Mouse (Mus musculus): ENCODE measurements around the gene Corin. TPM values are rescaled to one million over a fixed set of nuclear protein-coding genes. Genes with fewer than 3 reads are reported as not detected.

Corin gene
- polyA plus RNA-seq, 1 experiment: 0.04 TPM

DNA sequence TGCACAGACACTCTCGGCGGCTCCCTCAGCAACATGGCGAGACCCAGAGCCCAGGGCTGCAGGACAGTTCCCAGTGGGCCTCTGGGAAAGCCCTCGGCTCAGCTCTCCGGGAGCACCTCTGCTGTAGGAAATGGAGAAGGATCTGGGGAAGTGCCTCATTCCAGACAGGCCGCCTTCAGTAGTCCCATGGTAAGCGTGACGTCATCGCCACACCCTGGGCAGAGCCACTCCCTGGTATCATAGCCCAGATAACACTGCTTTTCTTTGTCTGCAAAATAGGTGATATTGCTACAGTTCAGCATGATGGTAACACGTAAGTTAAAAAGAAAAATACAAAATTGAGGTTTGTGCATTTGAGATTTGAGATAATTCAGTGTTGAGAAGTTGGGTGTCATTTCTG lies 249.3 kb downstream of the Corin start:
- Histone ChIP-seq H3K9me3 (no peaks in the 10 kb centered on the region), H3K4me3 (replicated peaks) (no peak overlapping the region), H3K4me1 (peaks cover 21% of the 10 kb centered on the region), H3K36me3 (replicated peaks; ENCODE audit: low read length) (peaks cover 9% of the 10 kb centered on the region), H3K27me3 (replicated peaks) (no peaks in the 10 kb centered on the region)
- no peak for TF ChIP-seq FLI1 (IDR thresholded peaks at IDR 0.05; ENCODE audit: low read length)
- TF ChIP-seq GATA1 (IDR thresholded peaks at IDR 0.05; ENCODE audit: borderline replicate concordance, low read length): no peak

DNA sequence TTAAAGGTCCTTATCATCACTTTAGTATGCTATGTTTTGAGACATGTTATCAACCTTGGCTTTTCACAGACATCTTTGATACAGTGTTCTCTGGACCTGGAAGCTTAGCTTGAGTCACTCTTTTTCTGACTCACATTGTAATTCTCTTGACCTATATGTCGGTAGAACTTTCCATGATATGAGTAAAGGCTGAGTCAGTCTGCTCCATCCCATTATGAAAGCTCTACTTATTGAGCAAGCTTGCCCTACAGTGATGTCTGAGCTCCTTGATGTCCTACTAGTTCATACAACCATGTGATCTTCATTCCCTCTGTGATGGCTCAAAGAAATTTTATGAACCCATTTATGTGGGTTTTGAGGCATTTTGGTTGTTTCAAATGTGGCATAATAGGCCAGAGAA lies 254.1 kb downstream of the Corin start:
- H3K4me1 ChIP-seq: no peaks in the 10 kb centered on the region
- no peaks in the 10 kb centered on the region for H3K27me3 ChIP-seq (replicated peaks)
- TF ChIP-seq GATA1 (IDR thresholded peaks at IDR 0.05; ENCODE audit: borderline replicate concordance, low read length) (no peak), FLI1 (IDR thresholded peaks at IDR 0.05; ENCODE audit: low read length) (no peak)
- H3K36me3 ChIP-seq (replicated peaks; ENCODE audit: low read length): peaks cover 20% of the 10 kb centered on the region
- H3K4me3 ChIP-seq (replicated peaks): no peak overlapping the region
- H3K9me3 ChIP-seq: no peaks in the 10 kb centered on the region

Other genes starting within 250 kb of the Corin start
- 1.1 TPM in 1 of 2 replicates, not detected in the other for gene Nfxl1, start 55.2 kb upstream of the Corin start, polyA plus RNA-seq (2012; ENCODE audit: insufficient read depth, low replicate concordance)
- not detected in 2 replicates for gene Zar1, start 76.8 kb upstream of the Corin start, polyA plus RNA-seq (2012; ENCODE audit: insufficient read depth, low replicate concordance)
- not detected in 2 replicates for gene Gm5868, start 83.1 kb upstream of the Corin start, polyA plus RNA-seq (2012; ENCODE audit: insufficient read depth, low replicate concordance)
- gene Cnga1, start 139.8 kb upstream of the Corin start, polyA plus RNA-seq (2012; ENCODE audit: insufficient read depth, low replicate concordance): not detected in 2 replicates
- gene Nipal1, start 143.3 kb upstream of the Corin start, polyA plus RNA-seq (2012; ENCODE audit: insufficient read depth, low replicate concordance): not detected in 2 replicates
- 0.11 TPM in 1 of 2 replicates, not detected in the other for gene Txk, start 248.3 kb upstream of the Corin start, polyA plus RNA-seq (2012; ENCODE audit: insufficient read depth, low replicate concordance)

Measured in megakaryocyte, embryonic 14.5 days (primary cell).